Mouse (Mus musculus) heart, adult 2 months (tissue): Measurements from ENCODE around the gene Rasa3. TPM values are rescaled to one million over a fixed set of nuclear protein-coding genes. Genes with fewer than 3 reads are reported as not detected.

Experiments used
- DNase-seq, 2 experiments: peaks; one replicate each; pipeline ENCODE4 v3.0.0; 2021
- H3K27ac ChIP-seq: fragments of 200-600 bp; 2 replicates; pipeline ENCODE4 v1.8.1; 2022
- H3K27me3 ChIP-seq: fragments of 200-500 bp; 2 replicates; pipeline ENCODE4 v1.6.1; 2012; ENCODE audit warnings: mild to moderate bottlenecking, low read length, inconsistent platforms, mixed read lengths; ENCODE audit not compliant: control insufficient read depth, insufficient read depth
- H3K36me3 ChIP-seq: fragments of 200-500 bp; 2 replicates; pipeline ENCODE4 v1.6.1; 2012; ENCODE audit warnings: low read length, inconsistent platforms; ENCODE audit not compliant: control insufficient read depth, insufficient read depth
- H3K4me1 ChIP-seq: fragments of 200-500 bp; 2 replicates; pipeline ENCODE4 v1.6.1; 2011; ENCODE audit warnings: low read length; ENCODE audit not compliant: control insufficient read depth, insufficient read depth
- H3K4me3 ChIP-seq: fragments of 200-600 bp; 2 replicates; pipeline ENCODE4 v1.8.1; 2022
- H3K79me2 ChIP-seq: fragments of 200-500 bp; replicated peaks from 2 replicates; pipeline ENCODE4 v1.6.1; 2012; ENCODE audit warnings: mild to moderate bottlenecking, inconsistent platforms, low read length, moderate library complexity, mixed read lengths; ENCODE audit not compliant: control insufficient read depth, insufficient read depth
- H3K9ac ChIP-seq: fragments of 200-500 bp; 2 replicates; pipeline ENCODE4 v1.6.1; 2012; ENCODE audit warnings: low read depth, mild to moderate bottlenecking, control low read depth, inconsistent platforms, low read length, mixed read lengths
- CTCF ChIP-seq: fragments of 200-600 bp; IDR thresholded peaks from 2 replicates; pipeline ENCODE4 v1.8.1; 2022; ENCODE audit warnings: antibody characterized with exemption, mild to moderate bottlenecking, moderate library complexity
- EP300 ChIP-seq: fragments of 200-500 bp; IDR thresholded peaks from 2 replicates; pipeline ENCODE4 v1.6.1; 2011; ENCODE audit warnings: low read depth, low read length, control low read depth; ENCODE audit not compliant: insufficient read depth
- POLR2A ChIP-seq: fragments of 200-500 bp; IDR thresholded peaks from 2 replicates; pipeline ENCODE4 v1.6.1; 2011; ENCODE audit warnings: mild to moderate bottlenecking, low read depth, low read length, control low read depth; ENCODE audit not compliant: insufficient read depth
- WGBS: fragments of 180-500 bp; shearing (Covaris S2); methylation state at CpG from one replicate; pipeline ENCODE4 v1.1.7; 2018; 5-methylcytosine and 5-hydroxymethylcytosine counted together
- intact Hi-C: fragments of 180-260 bp; cut with DNase I; formaldehyde crosslinking; loops from one replicate; pipeline ENCODE4 v1.15.1; 2025
- polyA plus RNA-seq: library from polyadenylated mRNA; depleted of rRNA; stranded (reverse); fragments of >200 nt; gene quantifications from 2 replicates; pipeline ENCODE4 v1.2.3, GENCODE M21; 2012
- total RNA-seq, 2 experiments: library from RNA; stranded (reverse); gene quantifications; 2 replicates each; pipeline ENCODE4 v1.2.3; 2021

Gene Rasa3
- total and polyA plus RNA-seq, 3 experiments: 14.6 to 16.9 (median 16.5) TPM

- H3K27me3 ChIP-seq: no peaks in the 10 kb centered on the region
- 24% methylated on average over 6 of the region's 6 CpGs for WGBS
Measured at GRCm38 (mm10) chr8:13538821-13539220, 138.6 kb downstream of the Rasa3 start.

GRCm38 (mm10) chr8:13537102-13537501 is 140.3 kb downstream of the Rasa3 start:
- H3K4me1 ChIP-seq: peaks cover 9% of the 10 kb centered on the region
- no peak for DNase-seq
- no peak overlapping the region for H3K9ac ChIP-seq
- H3K27me3 ChIP-seq: no peaks in the 10 kb centered on the region
- no peak overlapping the region for H3K4me3 ChIP-seq
- TF ChIP-seq POLR2A (no peak), EP300 (no peak), CTCF (no peak)
- H3K36me3 ChIP-seq: no peaks in the 10 kb centered on the region
- H3K27ac ChIP-seq: no peak overlapping the region
- 77% methylated on average over 2 of the region's 2 CpGs for WGBS
- H3K79me2 ChIP-seq: no peaks in the 10 kb centered on the region
- intact Hi-C loops: no loop called here

More at GRCm38 (mm10) chr8:13538821-13539220, 138.6 kb downstream of the Rasa3 start:
- no peak overlapping the region for H3K9ac ChIP-seq
- intact Hi-C loops: no loop called here
- peaks cover 9% of the 10 kb centered on the region for H3K4me1 ChIP-seq
- no peak overlapping the region for H3K27ac ChIP-seq
- H3K79me2 ChIP-seq: no peaks in the 10 kb centered on the region
- H3K4me3 ChIP-seq: no peak overlapping the region
- 0 out of 2 replicates have a peak, but pooled peaks have one; percentile 37 for TF ChIP-seq EP300
- no peak for TF ChIP-seq POLR2A
- peak; percentile 26; the same call in 1 of the 2 replicates for TF ChIP-seq CTCF
- H3K36me3 ChIP-seq: no peaks in the 10 kb centered on the region
- peak; percentile 59 to 82 for DNase-seq

GRCm38 (mm10) chr8:13533123-13533522 is 144.3 kb downstream of the Rasa3 start:
- TF ChIP-seq POLR2A (no peak), EP300 (no peak), CTCF (no peak)
- no peak overlapping the region for H3K9ac ChIP-seq
- H3K4me3 ChIP-seq: no peak overlapping the region
- intact Hi-C loops: no loop called here
- 0 out of 2 replicates have a peak, but pooled peaks cover 2% of the 10 kb centered on the region for H3K36me3 ChIP-seq
- H3K4me1 ChIP-seq: peaks cover 25% of the 10 kb centered on the region
- DNase-seq: no peak
- no peaks in the 10 kb centered on the region for H3K79me2 ChIP-seq
- WGBS: 79% methylated on average over 8 of the region's 8 CpGs
- no peak overlapping the region for H3K27ac ChIP-seq
- no peaks in the 10 kb centered on the region for H3K27me3 ChIP-seq

- peaks cover 24% of the 10 kb centered on the region for H3K4me1 ChIP-seq
- intact Hi-C loops: no loop called here
- no peak overlapping the region for H3K9ac ChIP-seq
- no peak for TF ChIP-seq EP300
- TF ChIP-seq CTCF: no peak
- TF ChIP-seq POLR2A: no peak
- peak in 1 of 2 experiments; percentile 20 for DNase-seq
- 0 out of 2 replicates have a peak, but pooled peaks cover 2% of the 10 kb centered on the region for H3K36me3 ChIP-seq
- 22% methylated on average over 9 of the region's 9 CpGs for WGBS
- peak overlapping the region; percentile 72 for H3K27ac ChIP-seq
- no peaks in the 10 kb centered on the region for H3K27me3 ChIP-seq
- H3K4me3 ChIP-seq: no peak overlapping the region
- no peaks in the 10 kb centered on the region for H3K79me2 ChIP-seq
Measured at GRCm38 (mm10) chr8:13531602-13532171, 145.7 kb downstream of the Rasa3 start.

GRCm38 (mm10) chr8:13530941-13531340 is 146.5 kb downstream of the Rasa3 start:
- peaks cover 24% of the 10 kb centered on the region for H3K4me1 ChIP-seq
- no peak overlapping the region for H3K4me3 ChIP-seq
- H3K27ac ChIP-seq: peak overlapping the region; percentile 72
- TF ChIP-seq CTCF (no peak), EP300 (peak; percentile 73), POLR2A (peak; percentile 10; the same call in 1 of the 2 replicates)
- H3K9ac ChIP-seq: no peak overlapping the region
- 0 out of 2 replicates have a peak, but pooled peaks cover 2% of the 10 kb centered on the region for H3K36me3 ChIP-seq
- no peaks in the 10 kb centered on the region for H3K27me3 ChIP-seq
- 3% methylated on average over 5 of the region's 5 CpGs for WGBS
- DNase-seq: peak; percentile 87 to 92
- intact Hi-C loops: loop anchor here (1.0 kb wide), 1 partner anchor 41 kb away; no protein-coding TSS in a partner anchor
- no peaks in the 10 kb centered on the region for H3K79me2 ChIP-seq

GRCm38 (mm10) chr8:13530401-13530800 is 147.0 kb downstream of the Rasa3 start:
- no peaks in the 10 kb centered on the region for H3K79me2 ChIP-seq
- H3K4me1 ChIP-seq: peaks cover 24% of the 10 kb centered on the region
- WGBS: 49% methylated on average over 3 of the region's 3 CpGs
- H3K36me3 ChIP-seq: 0 out of 2 replicates have a peak, but pooled peaks cover 2% of the 10 kb centered on the region
- intact Hi-C loops: loop anchor here (1.0 kb wide), 1 partner anchor 40 kb away; no protein-coding TSS in a partner anchor
- no peak for TF ChIP-seq CTCF
- H3K9ac ChIP-seq: no peak overlapping the region
- H3K4me3 ChIP-seq: no peak overlapping the region
- peak overlapping the region; percentile 72 for H3K27ac ChIP-seq
- DNase-seq: no peak
- H3K27me3 ChIP-seq: no peaks in the 10 kb centered on the region
